10 mouse cellular contexts compared by ENCODE assay signal in the genomic region with DNA sequence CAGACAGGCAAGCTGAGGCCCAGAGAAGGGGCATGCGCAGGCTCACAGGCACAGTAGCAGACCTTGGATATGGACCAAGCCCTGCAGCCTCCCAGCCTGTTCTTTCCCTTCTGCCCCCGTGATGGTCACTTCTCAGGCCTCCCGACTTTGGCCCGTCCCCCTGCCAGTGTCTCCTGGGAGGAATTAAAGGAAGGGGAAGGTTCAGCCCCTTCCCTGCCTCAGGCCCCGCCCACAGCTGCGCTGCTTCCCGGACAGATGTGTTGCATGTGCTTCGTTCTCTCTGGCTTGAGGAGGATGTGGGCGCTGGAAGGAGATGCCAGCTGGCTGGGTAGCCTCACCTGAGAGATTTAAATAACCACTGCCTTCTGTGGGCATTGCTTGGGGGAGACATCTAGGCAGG. TPM values are rescaled to one million over a fixed set of nuclear protein-coding genes. Genes with fewer than 3 reads are reported as not detected.
DNase-seq lines count a peak whose midpoint lies in the region; ATAC-seq and TF ChIP-seq lines count a peak whose summit lies in the region.
"Had no signal": no experiment of that assay in that cellular context is flagged by ENCODE, and none has a peak within 500 bp of the region (broad histone marks: within the 10 kb centered on the region; RNA-seq: fewer than 3 reads in every experiment).

No protein-coding gene starts in this region.

- ATAC-seq in forebrain, embryonic 13.5 days = no peak
- no peak for ATAC-seq in lung, embryonic 14.5 days (ENCODE audit: insufficient read depth)
- ATAC-seq in forebrain, embryonic 11.5 days (replicated peaks; ENCODE audit: low FRiP score) = no peak
- no peak for ATAC-seq in midbrain, postnatal 0 days (ENCODE audit: low FRiP score)

- TF ChIP-seq CTCF in lung, embryonic 14.5 days (IDR thresholded peaks at IDR 0.05; ENCODE audit: low read depth) = no peak
- no peak for TF ChIP-seq CTCF in midbrain, postnatal 0 days (IDR thresholded peaks at IDR 0.05)

- WGBS in forebrain, embryonic 10.5 days = 9% methylated on average over 9 of the region's 9 CpGs
- WGBS in forebrain, embryonic 13.5 days = 11% methylated on average over 9 of the region's 9 CpGs
- WGBS in lung, embryonic 14.5 days = 13% methylated on average over 9 of the region's 9 CpGs
- 9% methylated on average over 9 of the region's 9 CpGs for WGBS in forebrain, embryonic 11.5 days
- 11% methylated on average over 9 of the region's 9 CpGs for WGBS in midbrain, postnatal 0 days

- no peaks in the 10 kb centered on the region for H3K36me3 ChIP-seq in forebrain, embryonic 10.5 days (replicated peaks)
- no peaks in the 10 kb centered on the region for H3K36me3 ChIP-seq in forebrain, embryonic 13.5 days (ENCODE audit: poor library complexity, severe bottlenecking)
- no peaks in the 10 kb centered on the region for H3K36me3 ChIP-seq in lung, embryonic 14.5 days (ENCODE audit: insufficient read depth)
- no peaks in the 10 kb centered on the region for H3K36me3 ChIP-seq in forebrain, embryonic 11.5 days (ENCODE audit: control insufficient read depth, insufficient read depth, low read length)
- no peaks in the 10 kb centered on the region for H3K36me3 ChIP-seq in midbrain, postnatal 0 days (ENCODE audit: insufficient read depth, low read length)
- H3K36me3 ChIP-seq: limb, embryonic 12.5 days had no signal

- DNase-seq in forebrain, embryonic 10.5 days (ENCODE audit: extremely low spot score, low spot score) = no peak
- DNase-seq in lung, embryonic 14.5 days = peak; percentile 74
- no peak for DNase-seq in lung, adult 18-20 months
- DNase-seq in gastrocnemius, postnatal 14 days = peak; percentile 72
- DNase-seq in testis, postnatal 14 days (ENCODE audit: low spot score) = peak; percentile 53
- no peak for DNase-seq in forebrain, embryonic 11.5 days (ENCODE audit: low spot score)
- no peak for DNase-seq in midbrain, postnatal 0 days (ENCODE audit: low spot score)

- intact Hi-C loops in gastrocnemius, postnatal 14 days (cut with DNase I; ENCODE audit: low total_unique reads) = no loop called here

- no peaks in the 10 kb centered on the region; the same call in 1 of the 2 replicates for H3K9me3 ChIP-seq in forebrain, embryonic 10.5 days
- no peaks in the 10 kb centered on the region for H3K9me3 ChIP-seq in forebrain, embryonic 13.5 days (replicated peaks)
- H3K9me3 ChIP-seq in lung, embryonic 14.5 days (ENCODE audit: low read depth, low read length) = no peaks in the 10 kb centered on the region
- no peaks in the 10 kb centered on the region for H3K9me3 ChIP-seq in forebrain, embryonic 11.5 days (ENCODE audit: control insufficient read depth, low read length)
- no peaks in the 10 kb centered on the region for H3K9me3 ChIP-seq in midbrain, postnatal 0 days (ENCODE audit: low read length)
- H3K9me3 ChIP-seq: limb, embryonic 12.5 days had no signal

- H3K4me3 ChIP-seq in forebrain, embryonic 10.5 days = peak overlapping the region; percentile 7; the same call in 1 of the 2 replicates
- no peak overlapping the region for H3K4me3 ChIP-seq in forebrain, embryonic 13.5 days
- no peak overlapping the region for H3K4me3 ChIP-seq in lung, embryonic 14.5 days (ENCODE audit: low read depth, low read length)
- H3K4me3 ChIP-seq in forebrain, embryonic 11.5 days (ENCODE audit: low read depth, low read length) = no peak overlapping the region
- H3K4me3 ChIP-seq in midbrain, postnatal 0 days (ENCODE audit: low read depth, low read length) = no peak overlapping the region
- H3K4me3 ChIP-seq: limb, embryonic 12.5 days had no signal

- no peak overlapping the region for H3K27ac ChIP-seq in forebrain, embryonic 10.5 days
- no peak overlapping the region for H3K27ac ChIP-seq in forebrain, embryonic 13.5 days
- H3K27ac ChIP-seq in lung, embryonic 14.5 days (ENCODE audit: low read depth) = no peak overlapping the region
- H3K27ac ChIP-seq in forebrain, embryonic 11.5 days (ENCODE audit: low read depth, low read length) = no peak overlapping the region
- no peak overlapping the region for H3K27ac ChIP-seq in midbrain, postnatal 0 days (ENCODE audit: low read depth, low read length)
- H3K27ac ChIP-seq: limb, embryonic 12.5 days had no signal

- H3K9ac ChIP-seq in forebrain, embryonic 13.5 days = no peak overlapping the region
- H3K9ac ChIP-seq in lung, embryonic 14.5 days = no peak overlapping the region
- H3K9ac ChIP-seq in forebrain, embryonic 11.5 days (ENCODE audit: low read length) = no peak overlapping the region
- H3K9ac ChIP-seq in midbrain, postnatal 0 days (replicated peaks; ENCODE audit: low read length, poor library complexity, severe bottlenecking) = no peak overlapping the region
- H3K9ac ChIP-seq: limb, embryonic 12.5 days had no signal

- H3K27me3 ChIP-seq in forebrain, embryonic 10.5 days (ENCODE audit: poor library complexity, severe bottlenecking) = peaks cover 100% of the 10 kb centered on the region
- H3K27me3 ChIP-seq in forebrain, embryonic 13.5 days = peaks cover 89% of the 10 kb centered on the region
- peaks cover 60% of the 10 kb centered on the region for H3K27me3 ChIP-seq in lung, embryonic 14.5 days (ENCODE audit: insufficient read depth, low read length)
- peaks cover 77% of the 10 kb centered on the region for H3K27me3 ChIP-seq in forebrain, embryonic 11.5 days (ENCODE audit: control insufficient read depth, insufficient read depth, low read length)
- H3K27me3 ChIP-seq in midbrain, postnatal 0 days (ENCODE audit: insufficient read depth, low read length) = peaks cover 43% of the 10 kb centered on the region

- H3K4me2 ChIP-seq in forebrain, embryonic 13.5 days = no peak overlapping the region
- no peak overlapping the region for H3K4me2 ChIP-seq in lung, embryonic 14.5 days
- H3K4me2 ChIP-seq in forebrain, embryonic 11.5 days (ENCODE audit: low read depth, low read length, severe bottlenecking) = no peak overlapping the region
- no peak overlapping the region for H3K4me2 ChIP-seq in midbrain, postnatal 0 days (ENCODE audit: low read depth, low read length, poor library complexity, severe bottlenecking)
- H3K4me2 ChIP-seq: limb, embryonic 12.5 days had no signal

- H3K4me1 ChIP-seq in forebrain, embryonic 10.5 days = peaks cover 52% of the 10 kb centered on the region
- H3K4me1 ChIP-seq in forebrain, embryonic 13.5 days = peaks cover 38% of the 10 kb centered on the region
- H3K4me1 ChIP-seq in lung, embryonic 14.5 days (ENCODE audit: insufficient read depth) = 0 out of 2 replicates have a peak, but pooled peaks cover 10% of the 10 kb centered on the region
- H3K4me1 ChIP-seq in forebrain, embryonic 11.5 days (replicated peaks; ENCODE audit: control insufficient read depth, insufficient read depth, low read length) = peaks cover 18% of the 10 kb centered on the region
- H3K4me1 ChIP-seq in midbrain, postnatal 0 days (ENCODE audit: insufficient read depth, low read length) = peaks cover 6% of the 10 kb centered on the region; the same call in 1 of the 2 replicates

RNA-seq across cellular contexts. Expression of a gene that starts 2.3 kb away (rescaled TPM):
- 7.4 and 7.5 TPM in 2 replicates for polyA plus RNA-seq in forebrain, embryonic 10.5 days (2016; fragmentation: Nextera tagmentation; extraction: Ambion mirVana)
- polyA plus RNA-seq in forebrain, embryonic 13.5 days (2015; fragmentation: Nextera tagmentation; extraction: Ambion mirVana) = 5.1 and 6.4 TPM in 2 replicates
- 60.3 and 68.2 TPM in 2 replicates for polyA plus RNA-seq in lung, embryonic 14.5 days (2014; fragmentation: Nextera tagmentation; extraction: Ambion mirVana)
- 10 to 100 TPM; 14.1 to 22.6 TPM for total RNA-seq in gastrocnemius, postnatal 14 days (2021)
- polyA plus RNA-seq in forebrain, embryonic 11.5 days (2014; fragmentation: Nextera tagmentation; extraction: Ambion mirVana) = 9.7 and 10.3 TPM in 2 replicates
- 6.0 and 7.3 TPM in 2 replicates for total RNA-seq in midbrain, postnatal 0 days (2014; rRNA removed)
- 5.8 and 7.7 TPM in 2 replicates for polyA plus RNA-seq in midbrain, postnatal 0 days (2015; fragmentation: Nextera tagmentation; extraction: Ambion mirVana)
- total RNA-seq: megakaryocyte, adult 5-6 weeks had no signal

RNA-seq across cellular contexts. Expression of a gene that starts 8.9 kb away (rescaled TPM):
- not detected in 2 replicates for polyA plus RNA-seq in forebrain, embryonic 10.5 days (2016; fragmentation: Nextera tagmentation; extraction: Ambion mirVana)
- polyA plus RNA-seq in forebrain, embryonic 13.5 days (2015; fragmentation: Nextera tagmentation; extraction: Ambion mirVana) = not detected in 2 replicates
- not detected in 2 replicates for polyA plus RNA-seq in lung, embryonic 14.5 days (2014; fragmentation: Nextera tagmentation; extraction: Ambion mirVana)
- under 1 TPM in 1 of 2 experiments, not detected in 1; 0.08 TPM for total RNA-seq in gastrocnemius, postnatal 14 days (2021)
- not detected in 2 replicates for polyA plus RNA-seq in forebrain, embryonic 11.5 days (2014; fragmentation: Nextera tagmentation; extraction: Ambion mirVana)
- 1.7 and 2.2 TPM in 2 replicates for total RNA-seq in midbrain, postnatal 0 days (2014; rRNA removed)
- polyA plus RNA-seq in midbrain, postnatal 0 days (2015; fragmentation: Nextera tagmentation; extraction: Ambion mirVana) = 0.11 and 0.15 TPM in 2 replicates
- total RNA-seq: megakaryocyte, adult 5-6 weeks had no signal
- polyA plus RNA-seq: limb, embryonic 12.5 days had no signal

RNA-seq across cellular contexts. Expression of a gene that starts 32.6 kb away (rescaled TPM):
- 43.7 and 48.9 TPM in 2 replicates for polyA plus RNA-seq in forebrain, embryonic 10.5 days (2016; fragmentation: Nextera tagmentation; extraction: Ambion mirVana)
- 61.5 and 66.8 TPM in 2 replicates for polyA plus RNA-seq in forebrain, embryonic 13.5 days (2015; fragmentation: Nextera tagmentation; extraction: Ambion mirVana)
- 78.9 and 83.8 TPM in 2 replicates for polyA plus RNA-seq in lung, embryonic 14.5 days (2014; fragmentation: Nextera tagmentation; extraction: Ambion mirVana)
- 10 to 100 TPM; 75.8 to 77.4 TPM for total RNA-seq in gastrocnemius, postnatal 14 days (2021)
- 109 TPM in 2 replicates for polyA plus RNA-seq in forebrain, embryonic 11.5 days (2014; fragmentation: Nextera tagmentation; extraction: Ambion mirVana)
- 302 and 436 TPM in 2 replicates for total RNA-seq in midbrain, postnatal 0 days (2014; rRNA removed)
- 30.0 and 35.1 TPM in 2 replicates for polyA plus RNA-seq in midbrain, postnatal 0 days (2015; fragmentation: Nextera tagmentation; extraction: Ambion mirVana)

RNA-seq across cellular contexts. Expression of a gene that starts 58.6 kb away (rescaled TPM):
- polyA plus RNA-seq in forebrain, embryonic 10.5 days (2016; fragmentation: Nextera tagmentation; extraction: Ambion mirVana) = 117 and 123 TPM in 2 replicates
- polyA plus RNA-seq in forebrain, embryonic 13.5 days (2015; fragmentation: Nextera tagmentation; extraction: Ambion mirVana) = 200 and 208 TPM in 2 replicates
- polyA plus RNA-seq in lung, embryonic 14.5 days (2014; fragmentation: Nextera tagmentation; extraction: Ambion mirVana) = 93.2 and 99.6 TPM in 2 replicates
- 10 to 100 TPM; 46.6 to 46.7 TPM for total RNA-seq in gastrocnemius, postnatal 14 days (2021)
- 209 and 213 TPM in 2 replicates for polyA plus RNA-seq in forebrain, embryonic 11.5 days (2014; fragmentation: Nextera tagmentation; extraction: Ambion mirVana)
- 378 and 384 TPM in 2 replicates for total RNA-seq in midbrain, postnatal 0 days (2014; rRNA removed)
- 153 and 195 TPM in 2 replicates for polyA plus RNA-seq in midbrain, postnatal 0 days (2015; fragmentation: Nextera tagmentation; extraction: Ambion mirVana)

Comparison
In these comparisons a context has a peak if more than half of its experiments do, and no peak if none do; other contexts are left out.
1. DNase-seq: peak in lung, embryonic 14.5 days (single experiment), gastrocnemius, postnatal 14 days (single experiment) and testis, postnatal 14 days (single experiment); none in forebrain, embryonic 10.5 days (single experiment), lung, adult 18-20 months (0 of 2), forebrain, embryonic 11.5 days (single experiment) and midbrain, postnatal 0 days (single experiment).